Comparison of ENCODE assay signal across 8 mouse cellular contexts in the genomic region with DNA sequence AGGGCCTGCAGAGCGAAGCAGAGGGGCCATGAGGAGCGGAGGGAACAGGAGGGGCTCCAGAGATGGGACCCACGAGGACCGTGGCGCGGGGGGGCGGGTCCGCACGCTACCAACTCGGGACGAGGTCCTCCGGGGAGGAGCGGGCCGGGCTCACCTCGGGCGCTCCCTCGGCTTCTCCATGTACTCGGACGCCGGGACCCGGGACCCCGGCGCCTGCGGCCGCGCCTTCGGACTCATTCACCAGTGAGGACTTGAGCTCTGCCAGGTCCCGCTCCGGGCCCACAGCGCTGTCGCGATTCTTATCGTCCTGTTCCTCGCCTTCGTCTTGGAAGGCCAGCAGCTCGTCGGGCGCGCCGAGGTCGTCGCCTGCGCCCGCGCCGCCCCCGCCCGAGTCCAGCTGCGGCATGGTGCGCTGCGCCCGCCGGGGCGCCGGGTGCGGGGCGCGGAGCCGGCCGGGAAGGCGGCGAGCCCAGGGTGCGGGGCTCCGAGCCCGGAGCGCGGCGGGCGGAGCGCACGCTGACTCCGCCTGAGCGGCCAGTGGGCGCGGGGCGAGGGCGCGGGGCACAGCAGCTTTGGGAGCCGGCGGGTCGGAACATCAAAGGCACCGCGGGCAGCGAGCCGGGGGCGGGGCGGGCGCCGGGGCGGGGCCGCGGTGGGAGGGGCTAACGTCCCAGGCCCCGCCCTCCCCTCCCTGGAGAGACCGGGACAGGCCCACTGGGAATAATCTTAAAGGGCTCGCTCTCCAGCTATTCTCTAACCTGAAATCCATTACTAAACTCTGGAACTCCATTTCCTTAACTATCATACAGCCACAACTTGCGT. TPM values are rescaled to one million over a fixed set of nuclear protein-coding genes. Genes with fewer than 3 reads are reported as not detected.
DNase-seq lines count a peak whose midpoint lies in the region; ATAC-seq and TF ChIP-seq lines count a peak whose summit lies in the region.

Tcf7 (minus strand) TSS at position 241 of the 822 bp plus-strand sequence.

- H3K4me2 ChIP-seq in forebrain, postnatal 0 days (ENCODE audit: low read depth), result peak within 1 kb of the TSS; percentile 98
- peak within 1 kb of the TSS; percentile 95 for H3K4me2 ChIP-seq in limb, embryonic 15.5 days
- peak within 1 kb of the TSS; percentile 97 for H3K4me2 ChIP-seq in midbrain, embryonic 16.5 days (ENCODE audit: low read length)

- H3K4me3 ChIP-seq in cerebellum, adult 2 months (replicated peaks; ENCODE audit: insufficient read depth, low read depth, low read length), result peak within 1 kb of the TSS; percentile 70
- peak within 1 kb of the TSS; percentile 71 for H3K4me3 ChIP-seq in forebrain, postnatal 0 days (ENCODE audit: low read depth, low read length)
- peak within 1 kb of the TSS; percentile 65 for H3K4me3 ChIP-seq in limb, embryonic 15.5 days
- peak within 1 kb of the TSS; percentile 68 for H3K4me3 ChIP-seq in midbrain, embryonic 16.5 days (ENCODE audit: low read depth, low read length)

- H3K27ac ChIP-seq in cerebellum, adult 2 months (ENCODE audit: insufficient read depth, low read length), result peak within 1 kb of the TSS; percentile 15; the same call in 1 of the 2 replicates
- H3K27ac ChIP-seq in forebrain, postnatal 0 days (ENCODE audit: low read depth, low read length), result 0 out of 2 replicates have a peak within 1 kb of the TSS, but pooled peaks have one; percentile 40
- H3K27ac ChIP-seq in limb, embryonic 15.5 days, result no peak within 1 kb of the TSS
- H3K27ac ChIP-seq in midbrain, embryonic 16.5 days (ENCODE audit: low read length), result no peak within 1 kb of the TSS; the same call in 1 of the 2 replicates

- WGBS in cerebellum, adult 2 months, result 1% methylated on average over 93 of the region's 97 CpGs
- WGBS in forebrain, postnatal 0 days, result 2% methylated on average over 78 of the region's 97 CpGs
- WGBS in limb, embryonic 15.5 days, result under 1% methylated on average over 78 of the region's 97 CpGs
- WGBS in midbrain, embryonic 16.5 days, result under 1% methylated on average over 68 of the region's 97 CpGs

- no peaks in the 10 kb centered on the region for H3K9me3 ChIP-seq in forebrain, postnatal 0 days (ENCODE audit: low read length)
- H3K9me3 ChIP-seq in limb, embryonic 15.5 days, result no peaks in the 10 kb centered on the region
- no peaks in the 10 kb centered on the region for H3K9me3 ChIP-seq in midbrain, embryonic 16.5 days (replicated peaks; ENCODE audit: control insufficient read depth, low read length, poor library complexity, severe bottlenecking)

- H3K27me3 ChIP-seq in cerebellum, adult 2 months (ENCODE audit: control insufficient read depth, insufficient read depth, low read length), result peaks cover 3% of the 10 kb centered on the region
- H3K27me3 ChIP-seq in forebrain, postnatal 0 days (ENCODE audit: insufficient read depth, low read length), result no peaks in the 10 kb centered on the region; the same call in 1 of the 2 replicates
- H3K27me3 ChIP-seq in limb, embryonic 15.5 days, result peaks cover 53% of the 10 kb centered on the region
- H3K27me3 ChIP-seq in midbrain, embryonic 16.5 days (ENCODE audit: control insufficient read depth, insufficient read depth, low read depth, low read length), result peaks cover 27% of the 10 kb centered on the region

- H3K4me1 ChIP-seq in cerebellum, adult 2 months (ENCODE audit: control insufficient read depth, insufficient read depth, low read length), result peaks cover 2% of the 10 kb centered on the region
- 0 out of 2 replicates have a peak, but pooled peaks cover 3% of the 10 kb centered on the region for H3K4me1 ChIP-seq in forebrain, postnatal 0 days (ENCODE audit: insufficient read depth)
- H3K4me1 ChIP-seq in limb, embryonic 15.5 days, result peaks cover 41% of the 10 kb centered on the region
- peaks cover 21% of the 10 kb centered on the region for H3K4me1 ChIP-seq in midbrain, embryonic 16.5 days (ENCODE audit: control insufficient read depth, insufficient read depth, low read length)

- TF ChIP-seq POLR2A in cerebellum, adult 2 months (IDR thresholded peaks at IDR 0.05; ENCODE audit: borderline replicate concordance, insufficient read depth, low read length), result no peak

- peak within 1 kb of the TSS; percentile 58 for H3K9ac ChIP-seq in forebrain, postnatal 0 days
- peak within 1 kb of the TSS; percentile 55 for H3K9ac ChIP-seq in limb, embryonic 15.5 days
- H3K9ac ChIP-seq in midbrain, embryonic 16.5 days (ENCODE audit: low read depth, low read length), result peak within 1 kb of the TSS; percentile 72

- peak; percentile 19 to 21 for DNase-seq in cerebellum, adult 2 months
- DNase-seq in cerebellum, adult 9-11 months, result no peak
- no peak for DNase-seq in adrenal gland, adult 8-10 months
- DNase-seq in forebrain, postnatal 0 days, result peak; percentile 65
- peak; percentile 64 for DNase-seq in hindlimb bud, embryonic 11.5 days (ENCODE audit: extremely low spot score, low read depth, low spot score)
- peak; percentile 80 for DNase-seq in testis, postnatal 14 days (ENCODE audit: low spot score)

- no peak for TF ChIP-seq CTCF in cerebellum, adult 2 months (IDR thresholded peaks at IDR 0.05; ENCODE audit: borderline replicate concordance, insufficient read depth, low read depth, low read length)
- no peak for TF ChIP-seq CTCF in forebrain, postnatal 0 days (IDR thresholded peaks at IDR 0.05; ENCODE audit: low read depth)

- peak; percentile 75 for ATAC-seq in forebrain, postnatal 0 days
- ATAC-seq in limb, embryonic 15.5 days (ENCODE audit: insufficient number of reproducible peaks, low FRiP score, low TSS enrichment, low read depth), result peak; percentile 42; the same call in 1 of the 2 replicates
- ATAC-seq in midbrain, embryonic 16.5 days, result peak; percentile 61

- no peaks in the 10 kb centered on the region for H3K36me3 ChIP-seq in forebrain, postnatal 0 days (ENCODE audit: insufficient read depth)
- 0 out of 2 replicates have a peak, but pooled peaks cover 2% of the 10 kb centered on the region for H3K36me3 ChIP-seq in limb, embryonic 15.5 days
- no peaks in the 10 kb centered on the region for H3K36me3 ChIP-seq in midbrain, embryonic 16.5 days (ENCODE audit: control insufficient read depth, insufficient read depth, low read length)

RNA-seq across cellular contexts. Expression of gene Tcf7, which starts in this region (rescaled TPM):
- 3.4 and 3.6 TPM in 2 replicates for polyA plus RNA-seq in cerebellum, adult 2 months (2012; rRNA removed)
- total RNA-seq in adrenal gland, adult 8-10 months (2022), result 10 to 100 TPM; 36.9 to 81.7 (median 55.2) TPM
- total RNA-seq in forebrain, postnatal 0 days (2014; rRNA removed), result 1.6 and 2.3 TPM in 2 replicates
- 4.4 and 4.6 TPM in 2 replicates for polyA plus RNA-seq in forebrain, postnatal 0 days (2015; fragmentation: Nextera tagmentation; extraction: Ambion mirVana)
- 9.6 and 9.8 TPM in 2 replicates for polyA plus RNA-seq in limb, embryonic 15.5 days (2015; fragmentation: Nextera tagmentation; extraction: Ambion mirVana)
- 2.3 and 3.2 TPM in 2 replicates for polyA plus RNA-seq in midbrain, embryonic 16.5 days (2015; fragmentation: Nextera tagmentation; extraction: Ambion mirVana)

Comparison
In these comparisons a context has a peak if more than half of its experiments do, and no peak if none do; other contexts are left out.
1. RNA of gene Tcf7 (total RNA-seq): 36.9 to 81.7 TPM in adrenal gland, adult 8-10 months; 1.6 to 2.3 TPM in forebrain, postnatal 0 days; every median in the first group is over 10 times any median in the second.
2. DNase-seq: peak in cerebellum, adult 2 months (2 of 2), forebrain, postnatal 0 days (single experiment), hindlimb bud, embryonic 11.5 days (single experiment) and testis, postnatal 14 days (single experiment); none in cerebellum, adult 9-11 months (single experiment) and adrenal gland, adult 8-10 months (single experiment).
3. H3K27ac ChIP-seq: peak in cerebellum, adult 2 months (single experiment) and forebrain, postnatal 0 days (single experiment); none in limb, embryonic 15.5 days (single experiment) and midbrain, embryonic 16.5 days (single experiment).
4. Peak in every context shown above with its lines, with median percentiles within 50 percentile points of each other: H3K4me3 ChIP-seq, ATAC-seq, H3K4me2 ChIP-seq and H3K9ac ChIP-seq.